Mouse (Mus musculus) telencephalon, adult 2 months (tissue): ENCODE measurements at regions not wholly inside any gene's neighbourhood (a gene's known extent, or its start where the extent isn't known, plus 50 kb on each side); places are given as distances from the start of the nearest gene placed in this dataset.

Experiments used
- DNase-seq: peaks from one replicate; pipeline ENCODE4 v3.0.0-alpha.2; 2011; ENCODE audit warnings: low read depth, low spot score

DNA sequence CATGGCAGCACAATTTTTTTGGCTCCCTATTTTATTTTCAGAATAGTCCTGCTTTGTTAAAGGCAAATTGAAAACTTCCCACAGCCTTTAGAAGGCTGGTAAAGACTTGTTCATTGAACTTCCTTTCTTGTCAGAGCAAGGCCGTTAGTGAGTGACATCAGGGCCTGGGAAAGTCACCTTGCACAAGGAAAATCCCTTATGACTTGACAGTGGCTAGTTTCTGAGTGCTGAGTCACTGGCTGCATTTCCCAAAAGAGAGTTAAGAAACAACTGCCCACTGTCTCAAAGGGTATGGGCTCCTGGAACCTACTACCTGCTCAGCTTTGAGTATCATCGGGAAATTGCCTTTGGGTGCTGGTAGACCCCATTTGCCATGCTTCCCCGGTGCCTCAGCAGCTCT is 89.2 kb upstream of the Marcks start:
- no peak for DNase-seq

DNA sequence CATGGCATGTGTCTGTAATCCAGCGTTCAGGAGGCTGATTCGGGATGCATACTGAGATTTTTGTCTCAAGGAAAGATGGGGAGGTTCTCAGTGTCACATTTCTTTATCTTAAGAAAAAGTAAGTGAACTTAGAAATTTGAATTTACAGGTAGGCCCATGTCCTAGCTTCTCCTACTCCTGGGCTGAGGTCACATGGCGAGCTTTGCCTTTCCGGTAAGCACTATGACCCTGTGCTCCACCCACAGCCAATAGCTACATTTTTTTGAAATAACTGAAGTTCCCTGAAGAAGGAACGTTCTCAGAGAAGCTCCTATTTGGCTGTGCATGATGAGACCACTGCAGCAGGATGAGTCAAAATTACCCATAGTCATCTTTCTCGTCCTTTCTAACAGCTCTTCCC is 83.0 kb upstream of the Marcks start:
- no peak for DNase-seq

DNA sequence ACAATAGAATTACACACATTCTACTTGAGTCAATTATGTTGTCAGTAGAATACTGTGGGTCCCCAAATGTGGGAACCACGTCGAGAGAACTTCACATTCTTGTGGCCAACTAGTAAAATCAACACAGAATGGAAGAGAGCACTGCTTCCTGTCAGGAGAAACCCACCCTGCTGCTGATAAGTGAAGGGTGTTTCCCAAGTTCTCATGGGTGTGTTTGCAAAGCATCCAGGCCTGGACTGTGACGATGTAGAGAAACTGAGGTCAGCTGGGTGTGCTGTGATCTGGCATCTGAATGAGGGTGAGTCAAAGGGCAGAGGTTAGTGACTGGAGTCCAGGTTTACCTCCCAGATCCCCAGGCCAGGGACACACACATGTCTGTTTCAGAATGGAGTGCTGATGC is 81.7 kb upstream of the Marcks start:
- no peak for DNase-seq

DNA sequence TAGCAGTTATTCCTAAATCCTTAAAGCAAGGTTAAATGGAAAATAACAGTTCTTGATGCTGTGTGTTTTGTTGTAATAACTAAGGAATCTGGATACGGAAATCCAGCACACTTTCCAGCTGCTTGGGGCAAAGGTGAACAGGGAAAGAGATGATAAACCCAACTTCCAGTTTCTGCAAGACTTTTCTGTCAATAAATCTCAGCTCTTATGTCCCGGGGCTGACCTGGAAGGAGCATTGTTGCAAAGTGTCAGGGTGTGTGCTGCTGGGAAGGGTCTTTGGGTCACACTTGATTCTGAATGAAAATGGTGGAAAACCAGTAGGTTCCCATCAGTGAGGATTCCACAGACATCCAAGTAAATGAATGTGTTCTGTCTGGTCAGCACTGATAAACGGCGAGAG is 81.2 kb upstream of the Marcks start:
- no peak for DNase-seq

DNA sequence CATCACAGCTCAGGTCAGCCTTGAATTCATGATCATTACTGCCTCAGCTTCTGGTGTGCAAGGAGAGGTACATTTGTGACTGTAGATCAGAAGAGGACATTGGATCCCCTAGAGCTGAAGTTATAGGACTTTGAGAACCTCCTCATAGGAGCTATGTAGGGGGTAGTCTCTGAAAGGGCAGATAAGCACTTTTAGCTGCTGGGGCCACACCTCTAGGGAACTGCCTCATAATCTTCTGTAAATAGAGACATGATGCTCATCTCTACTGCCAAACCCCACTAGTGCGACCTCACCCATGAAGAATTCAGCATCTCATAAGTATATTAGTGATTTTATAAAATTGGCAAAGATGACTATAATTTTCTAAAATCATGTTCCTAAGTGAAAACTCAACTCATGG is 80.7 kb upstream of the Marcks start:
- no peak for DNase-seq

DNA sequence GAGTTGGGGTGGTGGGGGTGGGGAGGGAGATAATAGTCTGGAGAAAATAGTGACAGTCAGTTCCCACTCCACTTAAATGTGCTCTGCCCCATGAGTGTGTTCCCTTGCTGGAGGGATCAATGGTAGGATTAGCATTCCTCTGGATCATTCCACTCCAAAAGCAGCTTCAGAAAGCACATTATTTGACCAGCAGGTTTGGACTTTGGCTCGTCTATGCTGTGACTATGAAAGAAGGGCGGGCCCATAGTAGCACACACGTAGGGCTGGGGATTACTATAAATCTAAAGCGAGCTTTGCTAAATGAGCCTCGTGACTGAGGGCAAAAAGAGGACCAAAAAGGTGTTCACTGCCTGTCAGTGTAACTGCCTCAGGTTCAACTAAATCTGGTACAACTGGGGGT is 75.9 kb upstream of the Marcks start:
- DNase-seq, result no peak

DNA sequence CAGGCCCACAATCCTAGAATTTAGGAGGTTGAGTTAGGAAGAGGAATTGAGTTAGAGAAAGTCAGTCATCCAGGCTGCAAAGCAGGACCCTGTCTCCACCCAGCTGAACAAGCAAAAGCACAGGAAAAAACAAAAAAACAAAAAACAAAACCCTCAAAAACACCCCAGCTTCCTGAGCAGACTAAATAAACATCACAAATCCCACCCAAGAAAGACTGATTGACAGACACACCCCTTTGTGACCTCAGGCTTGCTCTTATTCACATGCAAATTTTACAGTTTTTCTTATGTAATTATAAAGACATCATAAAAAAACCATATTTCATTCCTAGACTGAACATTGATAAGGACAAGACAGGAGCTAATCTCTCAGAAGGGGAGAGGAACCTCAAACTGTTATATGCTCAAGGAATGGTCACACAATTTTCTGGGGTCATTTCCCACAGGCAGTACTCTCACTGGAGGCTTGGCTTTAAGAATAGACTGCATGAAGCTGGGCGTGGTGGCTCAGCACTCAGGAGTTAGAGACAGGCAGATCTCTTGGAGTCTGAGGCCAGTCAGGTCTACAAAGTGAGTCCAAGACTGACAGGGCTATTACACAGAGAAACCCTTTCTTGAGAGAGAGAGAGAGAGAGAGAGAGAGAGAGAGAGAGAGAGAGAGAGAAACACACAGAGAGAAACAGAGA is 73.8 kb upstream of the Marcks start:
- no peak for DNase-seq

DNA sequence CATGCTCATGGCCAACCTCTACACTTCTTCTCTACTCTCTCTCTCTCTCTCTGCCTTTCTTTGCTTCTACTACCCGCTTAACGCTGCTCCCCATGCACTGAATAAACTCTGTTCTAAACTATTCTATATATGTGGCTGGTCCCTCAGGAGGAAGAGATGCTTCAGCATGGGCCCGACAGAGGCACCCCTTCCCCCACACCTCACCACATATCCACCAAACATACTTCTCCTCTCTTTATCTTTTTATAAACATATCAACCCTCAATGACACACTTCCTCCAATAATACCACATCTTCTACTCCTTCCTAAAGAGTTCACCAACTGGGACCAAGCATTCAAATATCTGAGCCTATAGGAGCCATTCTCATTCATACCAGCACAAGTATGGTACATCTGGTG is 72.6 kb upstream of the Marcks start:
- DNase-seq, result no peak

DNA sequence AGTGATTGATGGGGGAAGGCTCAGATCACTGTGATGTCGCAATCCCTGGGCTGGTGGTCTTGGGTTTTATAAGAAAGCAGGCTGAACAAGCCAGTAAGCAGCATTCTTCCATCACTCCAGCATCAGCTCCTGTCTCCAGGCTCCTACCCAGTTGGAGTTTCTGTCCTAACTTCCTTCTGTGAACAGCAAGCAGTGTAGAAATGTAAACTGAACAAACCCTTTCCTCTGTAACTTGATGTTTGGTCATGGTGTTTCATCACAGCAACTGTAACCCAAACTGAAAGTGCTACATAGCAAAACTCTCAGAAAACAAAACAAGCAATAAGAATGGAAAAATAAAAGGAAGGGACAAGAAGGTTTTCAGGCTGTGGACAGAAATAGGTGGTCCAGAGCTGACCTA is 71.5 kb upstream of the Marcks start:
- no peak for DNase-seq

DNA sequence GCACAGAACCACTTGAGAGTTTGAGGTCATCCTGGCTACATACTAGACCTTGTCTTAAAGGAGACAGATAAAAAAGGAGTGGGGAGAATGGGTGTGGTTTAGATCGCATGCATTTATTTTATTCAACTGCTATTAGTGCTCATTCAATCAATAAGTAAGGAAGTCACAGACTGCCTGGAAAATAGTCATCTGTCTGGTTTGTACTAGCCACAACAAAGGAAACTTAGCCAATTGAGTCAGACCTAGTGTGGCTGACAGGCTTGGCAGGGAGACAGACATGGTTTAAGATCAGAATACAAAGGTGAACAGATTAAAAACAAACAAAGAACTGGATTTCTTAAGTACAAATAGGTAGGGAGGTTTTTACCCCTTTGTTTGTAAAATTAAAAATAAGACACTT is 68.3 kb upstream of the Marcks start:
- no peak for DNase-seq

DNA sequence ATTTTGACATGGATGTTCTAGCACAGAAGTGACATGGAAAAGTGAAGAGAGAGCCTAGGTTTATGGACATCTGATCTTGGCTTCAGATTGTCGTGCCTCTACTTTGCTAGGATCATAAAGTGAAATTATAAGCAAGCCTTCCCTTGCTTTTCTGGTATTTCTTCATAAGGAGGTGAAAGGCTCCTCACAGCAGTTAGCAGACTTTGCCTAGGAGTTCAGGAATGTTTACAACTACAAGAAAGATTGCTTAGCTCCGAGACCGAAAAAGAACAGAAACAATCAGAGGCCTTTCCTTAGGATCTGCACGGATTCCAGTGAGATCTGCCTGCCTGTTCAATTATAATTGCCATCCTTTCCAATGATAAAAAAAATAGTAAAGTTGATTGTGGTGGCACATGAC is 67.8 kb upstream of the Marcks start:
- DNase-seq, result no peak

DNA sequence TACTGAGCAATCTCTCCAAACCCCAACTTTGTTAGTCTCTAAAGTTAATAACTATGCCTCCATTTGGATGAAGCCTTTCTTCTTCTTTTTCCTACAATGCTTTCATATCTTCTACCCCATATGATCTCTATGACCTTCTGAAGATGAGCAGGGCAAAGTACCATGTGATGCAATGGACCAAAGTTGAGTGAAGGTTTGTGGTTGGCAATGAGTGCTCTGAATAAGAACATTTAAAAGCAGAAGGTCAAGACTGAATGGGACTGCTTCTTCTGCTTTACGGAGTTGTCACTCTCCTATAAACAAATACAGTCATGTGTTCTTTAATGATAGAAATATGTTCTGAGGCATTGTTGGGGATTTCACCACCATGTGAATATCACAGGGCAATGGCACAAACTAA is 65.0 kb upstream of the Marcks start:
- DNase-seq, result no peak

DNA sequence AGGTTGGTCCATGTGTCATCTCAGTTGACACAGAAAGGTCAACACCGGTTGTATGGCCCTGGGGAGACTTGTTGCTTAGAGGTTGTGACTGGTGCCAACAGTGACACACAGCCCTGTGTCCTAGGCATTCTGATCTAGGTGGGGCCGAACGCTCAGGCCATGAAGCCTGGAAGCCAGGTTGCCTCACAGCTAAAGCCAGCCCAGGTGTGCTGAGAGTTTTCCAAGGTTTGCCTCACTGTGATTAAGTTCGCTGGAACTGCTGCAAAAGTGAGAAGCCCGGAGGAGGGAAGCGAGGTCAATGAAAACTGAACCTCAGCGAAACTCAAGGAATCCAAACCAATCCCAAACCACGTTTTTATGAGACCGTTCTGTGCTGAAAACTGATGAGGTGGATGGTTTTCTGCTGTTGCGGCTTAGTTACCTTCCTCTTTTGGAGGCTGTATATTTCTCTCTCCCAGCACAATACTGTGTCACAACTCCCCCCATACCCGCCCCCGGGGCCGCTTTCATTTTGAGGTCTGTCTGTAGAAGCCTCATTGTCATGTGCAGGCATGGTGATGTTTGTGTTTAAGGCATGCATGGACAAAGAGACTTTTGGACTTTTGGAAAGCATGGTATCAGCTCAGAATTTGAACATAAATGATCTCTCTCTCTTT is 56.2 kb upstream of the Marcks start:
- DNase-seq, result no peak

DNA sequence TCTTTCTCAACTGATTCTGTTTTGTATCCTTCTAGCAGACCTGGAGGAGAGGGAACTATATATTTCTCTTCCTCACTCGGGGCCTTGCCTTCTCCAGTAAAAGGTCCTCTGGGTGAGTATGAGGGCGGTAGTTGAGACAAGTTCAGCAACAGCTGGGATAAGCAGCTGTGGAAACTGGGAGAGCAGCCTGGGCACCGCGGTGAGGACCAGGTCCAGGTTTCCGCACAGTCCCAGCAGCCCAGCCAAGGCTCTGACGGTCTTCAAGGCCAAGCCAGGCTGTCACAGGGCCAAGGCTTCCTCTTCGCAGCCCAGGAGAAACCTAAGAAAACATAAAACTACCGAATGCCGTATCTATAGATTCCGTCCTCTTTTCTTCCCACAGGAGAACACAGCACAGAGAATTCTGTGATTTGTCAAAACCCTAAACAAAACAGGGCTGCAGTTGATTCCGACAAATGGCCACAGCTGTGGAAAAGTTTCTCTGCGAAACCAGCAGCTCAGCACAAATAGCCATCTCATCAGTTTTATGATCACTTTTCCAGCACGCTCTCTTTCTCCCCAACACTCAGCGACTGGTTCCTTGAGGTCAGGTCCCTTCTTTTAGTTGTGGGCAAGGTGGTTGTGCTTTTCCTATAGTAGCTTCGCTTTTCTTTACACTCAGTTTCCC is 55.5 kb upstream of the Marcks start:
- DNase-seq, result no peak

DNA sequence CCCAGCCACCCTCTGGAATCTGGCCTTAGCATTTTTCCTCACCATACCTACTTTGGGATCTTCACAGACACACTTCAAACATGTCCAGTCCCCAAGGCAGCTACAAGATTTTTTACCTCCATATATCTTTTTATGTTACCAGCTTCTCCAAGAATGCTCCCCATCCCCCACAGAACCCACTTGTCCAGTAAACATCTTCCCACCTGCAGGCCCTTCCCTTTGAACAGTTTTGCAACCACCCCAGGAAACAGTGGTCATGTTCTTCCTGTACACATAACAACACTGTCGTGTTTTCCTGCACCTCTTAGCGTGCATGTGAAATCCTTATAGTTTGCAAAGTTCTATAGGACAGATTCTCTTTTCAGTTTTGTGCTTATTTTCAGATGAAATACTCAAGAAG is 53.9 kb upstream of the Marcks start:
- no peak for DNase-seq

DNA sequence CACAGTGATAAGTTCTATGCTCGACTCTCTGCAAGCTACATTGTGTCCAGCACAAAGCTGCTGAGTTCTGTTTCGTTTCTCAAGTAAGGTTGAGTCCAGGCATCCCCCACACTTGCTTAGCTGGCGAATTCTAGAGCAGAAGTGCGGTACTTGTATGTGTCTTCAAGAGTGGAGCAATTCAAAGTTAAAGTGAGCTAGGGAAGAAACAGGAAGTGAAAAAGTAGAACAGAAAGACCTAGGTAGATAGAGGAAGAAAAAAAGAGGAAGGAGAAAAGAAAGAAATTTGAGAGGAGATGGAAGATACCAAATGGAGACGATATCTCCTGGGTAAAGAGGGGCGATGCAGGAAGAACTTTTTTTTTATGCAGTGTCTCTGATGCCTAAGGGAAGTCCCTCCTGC is 51.4 kb upstream of the Marcks start:
- DNase-seq, result peak; percentile 36
